Mouse (Mus musculus): ENCODE measurements around the gene Arhgap19.
"Not testable (repeated sequence)": the region's sequence is repeated elsewhere in the genome, so short reads cannot be mapped to it uniquely, and the experiment has no call there.

Arhgap19 gene

DNA sequence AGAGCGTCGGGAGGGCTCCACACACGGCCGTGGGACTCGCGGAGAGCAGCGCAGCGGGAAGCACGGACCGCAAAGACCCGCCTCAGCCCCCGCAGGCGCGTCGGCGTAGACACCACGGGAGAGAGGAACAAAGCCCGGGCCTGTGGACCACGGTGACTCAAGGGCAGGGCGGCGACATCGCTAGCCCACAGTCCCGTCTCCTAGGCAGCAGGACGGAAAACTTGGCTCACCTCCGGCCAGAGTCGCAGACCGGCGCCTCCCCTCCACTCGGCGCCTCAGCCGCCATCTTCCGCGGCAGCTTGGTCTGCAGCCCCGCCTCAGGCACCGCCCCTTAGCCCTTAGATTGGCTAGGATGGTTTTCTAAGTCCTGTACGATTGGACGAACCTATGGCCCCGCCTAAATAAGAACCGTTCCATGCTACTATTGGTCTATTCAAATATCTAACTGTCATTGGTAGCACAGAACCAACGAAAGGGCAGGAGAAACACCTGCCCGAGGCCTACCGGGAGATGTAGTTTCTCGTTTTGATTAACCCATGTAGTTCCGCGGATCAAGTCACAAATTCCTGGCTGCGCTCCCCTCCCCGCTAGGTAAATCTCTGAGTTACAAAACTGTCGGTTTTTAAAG lies at the start of gene Arhgap19:
TSS of gene Arhgap19 (minus strand) at position 306 of the 628 bp plus-strand sequence.
- DNase-seq: peak; percentile 89

DNA sequence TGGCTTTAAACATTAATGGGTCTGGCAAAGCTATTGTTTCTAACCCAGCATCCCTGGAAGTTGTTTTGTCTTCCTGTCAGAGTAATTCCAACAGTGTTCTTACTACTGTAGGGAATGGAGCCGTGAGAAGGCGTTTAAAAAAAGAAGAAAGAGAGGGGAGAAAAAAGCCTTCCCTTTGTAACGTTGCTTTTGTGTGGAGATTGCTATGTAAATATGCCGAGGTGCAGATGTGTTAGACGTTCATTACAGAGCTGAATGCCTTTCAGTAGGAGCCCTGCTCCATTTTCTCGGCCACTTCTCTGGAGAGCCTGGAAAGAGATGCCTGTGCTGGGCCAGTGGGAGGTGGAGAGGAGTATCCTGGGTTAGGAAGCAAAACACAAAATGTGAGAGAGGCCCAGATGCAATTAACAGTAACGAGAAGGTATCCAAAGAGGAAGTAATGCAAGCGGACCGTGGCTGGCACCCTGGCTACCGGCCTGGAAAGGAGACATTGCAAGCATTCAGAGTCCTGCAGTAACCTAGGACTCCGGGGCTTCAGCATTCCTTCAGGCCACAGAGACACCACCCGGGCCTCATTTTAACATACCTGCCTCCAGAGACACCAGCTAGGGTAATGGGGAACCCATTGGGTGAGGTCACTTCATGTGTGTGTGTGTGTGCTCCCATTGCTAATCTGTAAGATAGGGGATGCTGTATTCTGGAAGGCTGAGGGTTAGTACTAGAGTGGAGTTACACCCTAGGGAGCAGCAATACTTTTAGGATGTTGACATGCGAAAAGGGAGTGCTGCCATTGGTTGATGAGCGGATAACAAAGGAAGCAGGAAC lies 49.1 kb upstream of the Arhgap19 start:
- no peak for DNase-seq

DNA sequence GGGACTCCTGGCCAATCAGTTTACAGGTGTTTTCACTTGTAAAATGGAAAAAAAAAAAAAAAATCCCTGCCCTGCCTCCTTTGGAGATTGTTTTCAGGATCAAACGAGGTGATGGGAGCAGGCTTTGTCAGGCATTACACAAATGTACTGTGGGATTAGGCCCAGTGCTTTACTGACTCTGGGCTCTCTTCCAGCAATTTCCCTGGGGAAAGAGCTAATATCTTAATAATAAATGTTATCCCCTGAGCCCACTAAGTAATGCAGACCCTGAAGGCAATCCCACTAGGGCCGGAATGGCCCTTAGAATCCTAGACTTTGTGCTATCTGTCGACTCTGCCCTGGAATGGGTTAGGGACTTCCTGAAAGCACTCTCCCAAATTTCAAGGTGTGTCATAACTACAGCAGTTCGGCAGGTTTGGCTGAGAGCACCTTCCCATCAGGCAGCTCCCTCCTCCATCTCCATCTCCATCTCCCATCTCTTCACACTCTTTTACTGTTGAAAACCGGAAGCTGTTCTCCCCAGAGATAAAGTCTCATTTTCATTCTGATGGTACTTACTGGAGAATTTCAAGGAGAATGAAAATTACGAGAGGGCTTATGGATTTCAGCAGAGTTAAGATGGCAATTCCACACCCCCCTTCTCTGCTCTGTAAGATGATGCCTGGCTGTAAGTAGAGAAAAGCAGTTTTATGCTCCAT lies 48.3 kb upstream of the Arhgap19 start:
- no peak for DNase-seq

DNA sequence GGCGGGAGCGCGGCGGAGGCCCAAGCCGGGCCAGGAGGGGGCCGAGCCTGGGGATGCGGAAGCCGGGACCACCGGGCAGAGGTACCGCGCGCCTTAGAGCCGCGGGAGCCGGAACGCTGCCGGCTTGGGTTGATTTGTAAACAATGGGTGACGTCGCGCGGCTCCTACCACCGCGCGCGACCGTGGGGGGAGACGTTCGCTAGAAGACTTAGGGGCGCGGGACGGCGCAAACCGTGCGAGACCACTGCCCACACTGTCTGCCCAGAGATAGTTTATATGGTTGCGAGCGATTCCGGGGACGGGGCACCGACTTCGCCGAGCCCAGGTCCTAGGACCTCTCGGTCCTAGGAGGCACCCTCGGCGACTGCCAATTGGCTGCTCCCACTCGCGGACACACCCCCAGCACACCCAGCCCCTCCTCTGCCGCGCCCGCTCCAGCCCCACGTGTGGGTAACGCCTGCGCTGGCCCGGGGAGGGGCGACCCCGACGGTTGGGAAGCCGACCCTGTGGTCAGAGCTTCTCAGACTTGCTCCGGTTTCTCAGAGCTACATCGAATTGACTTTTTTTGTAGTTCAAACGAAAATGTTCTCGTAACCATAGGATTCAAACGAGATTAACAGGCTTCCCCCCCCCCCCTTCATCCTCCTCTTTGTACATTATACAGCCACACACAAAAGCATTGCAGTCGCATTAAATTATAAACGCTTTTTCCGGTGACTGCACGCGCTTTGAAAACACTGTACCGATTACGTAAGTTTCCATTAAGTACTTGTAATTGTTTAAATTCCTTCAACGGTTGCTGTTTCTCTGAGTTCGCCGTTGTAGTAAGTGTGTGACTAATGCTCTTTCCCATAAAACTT lies 46.4 kb upstream of the Arhgap19 start, which contains the start of gene Frat2:
TSS of gene Frat2 (minus strand) at position 141 of the 860 bp plus-strand sequence.
- DNase-seq: peak; percentile 91

DNA sequence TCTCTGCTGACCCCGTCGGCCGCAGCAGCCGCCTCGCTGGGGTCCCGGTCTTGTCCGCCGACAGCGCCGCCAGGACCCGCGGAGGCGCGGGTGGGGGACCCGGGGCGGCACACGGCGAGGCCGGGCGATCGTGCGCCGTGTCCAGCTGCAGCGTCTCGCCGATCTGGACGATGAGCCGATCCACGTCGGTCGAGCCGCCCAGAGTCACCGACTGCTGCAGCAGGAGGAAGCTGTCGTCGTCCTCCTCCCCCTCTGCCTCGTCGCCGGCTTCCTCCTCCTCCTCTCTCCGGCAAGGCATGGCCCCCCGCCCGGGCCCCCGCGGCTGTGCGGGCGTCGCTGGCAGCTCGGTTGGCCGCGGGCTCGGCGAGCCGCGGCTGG lies 45.8 kb upstream of the Arhgap19 start:
- DNase-seq: not testable (repeated sequence)

DNA sequence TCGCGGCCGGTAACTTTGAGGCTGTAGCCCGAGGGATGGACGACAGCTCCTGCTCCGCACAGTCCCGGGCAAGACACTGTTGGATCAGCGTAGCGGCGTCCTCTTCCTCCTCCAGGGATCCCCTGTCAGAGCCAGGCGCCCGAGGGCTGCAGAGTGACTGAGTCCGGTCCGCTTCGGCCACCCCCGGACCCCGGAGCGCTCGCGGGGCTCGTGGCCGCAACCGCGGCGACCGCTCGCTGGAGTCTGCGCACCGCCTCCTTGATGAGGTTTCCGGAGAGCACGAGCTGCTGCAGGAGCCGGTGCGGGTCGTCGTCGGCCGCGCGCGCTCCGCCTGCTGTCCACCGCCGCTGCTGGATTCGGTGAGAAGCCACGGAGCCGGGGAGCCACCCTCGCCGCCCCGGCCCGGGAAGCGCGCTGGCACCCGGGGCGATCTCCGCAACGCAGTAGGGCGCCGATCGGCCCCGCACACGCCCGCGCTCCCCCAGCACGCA lies 45.3 kb upstream of the Arhgap19 start:
- DNase-seq: peak; percentile 53

DNA sequence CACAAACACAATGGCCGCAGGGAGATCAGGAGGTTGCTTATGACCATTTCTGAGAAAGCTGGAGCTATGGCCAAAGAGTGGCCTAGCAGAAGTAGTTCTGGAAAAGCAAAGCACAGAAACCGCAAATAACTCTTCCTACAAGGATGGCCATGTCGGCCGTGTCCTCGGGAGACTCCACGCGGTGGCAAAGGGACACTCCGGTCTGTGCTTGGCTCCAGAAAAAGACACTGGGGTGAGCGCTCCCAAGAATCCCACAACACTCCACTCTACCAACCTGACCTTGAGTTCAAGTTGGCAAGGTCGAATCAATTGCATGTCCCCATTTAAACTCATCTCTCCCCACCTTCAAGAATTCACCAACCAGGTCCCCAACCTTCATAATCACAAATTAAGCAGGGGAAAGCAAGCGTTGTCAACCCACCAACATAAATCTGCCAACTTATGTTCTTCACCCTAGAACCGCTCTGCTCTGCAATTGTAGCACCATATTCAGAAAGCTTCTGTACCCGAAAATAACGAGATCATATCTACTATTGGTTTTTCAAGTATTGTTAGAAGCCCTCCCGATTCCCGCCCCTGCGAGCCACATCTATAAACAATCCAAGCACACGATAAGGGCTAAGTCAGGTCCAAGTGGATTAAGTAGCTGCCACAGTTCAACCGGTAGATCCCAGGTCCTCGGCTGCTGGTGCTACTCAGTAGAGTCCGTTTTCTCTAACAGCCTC lies 44.7 kb upstream of the Arhgap19 start:
- DNase-seq: no peak

DNA sequence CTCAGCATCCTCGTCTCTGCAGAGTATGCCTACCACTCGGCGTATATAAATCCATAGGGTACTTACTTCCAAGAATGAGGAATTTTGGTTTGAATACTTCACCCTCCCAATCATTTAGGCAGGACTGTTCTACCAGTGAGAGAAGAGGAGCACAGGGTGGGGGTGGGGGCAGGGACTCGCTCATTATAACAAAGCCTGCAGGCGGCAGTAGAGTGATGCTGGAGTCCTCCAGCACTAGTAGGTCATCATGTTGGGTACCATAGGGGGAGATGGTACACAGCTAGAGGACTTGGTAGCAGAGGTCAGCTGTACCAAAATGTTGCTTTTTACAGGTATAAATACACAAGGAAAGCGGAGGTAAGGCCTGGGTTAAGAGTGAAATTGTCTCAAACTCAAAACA lies 42.5 kb upstream of the Arhgap19 start:
- DNase-seq: no peak

DNA sequence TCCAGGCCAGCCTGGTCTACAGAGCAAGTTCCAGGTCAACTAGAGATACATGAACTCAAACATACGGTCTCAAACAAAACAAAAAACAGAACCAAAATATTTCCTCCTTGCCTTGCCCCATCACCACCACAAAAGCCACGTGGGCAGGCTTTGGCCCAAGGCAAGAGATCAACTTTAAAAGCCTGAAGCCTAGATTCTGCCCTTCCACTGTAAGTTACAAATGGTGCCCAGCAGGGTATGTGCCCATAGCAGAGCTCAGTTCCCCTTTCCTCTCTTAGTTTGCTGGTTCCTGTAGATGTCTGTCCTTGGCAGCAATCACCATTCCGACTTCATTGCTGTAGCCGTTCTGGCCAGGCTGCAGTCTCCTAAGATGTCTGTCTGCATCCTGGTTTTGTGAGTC lies 40.9 kb upstream of the Arhgap19 start:
- no peak for DNase-seq

DNA sequence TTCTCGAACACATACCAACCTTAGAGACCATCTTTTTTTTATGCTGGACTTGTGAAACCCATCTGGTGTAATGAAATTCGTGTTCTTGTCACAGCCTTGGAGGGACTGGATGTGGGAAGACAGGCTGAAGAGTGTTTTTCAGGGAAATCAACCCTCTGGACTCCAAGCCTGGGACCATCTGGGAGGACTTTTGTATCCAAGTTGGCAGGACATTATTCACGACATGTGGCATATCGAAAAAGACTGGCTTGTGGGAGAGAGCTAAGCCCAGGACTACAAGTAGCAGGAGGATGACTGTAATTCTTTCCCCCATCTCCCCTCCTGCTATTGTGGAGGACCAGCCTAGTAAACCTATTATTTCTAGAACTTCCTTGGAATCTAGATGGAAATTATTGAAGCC lies 40.3 kb upstream of the Arhgap19 start:
- DNase-seq: no peak

DNA sequence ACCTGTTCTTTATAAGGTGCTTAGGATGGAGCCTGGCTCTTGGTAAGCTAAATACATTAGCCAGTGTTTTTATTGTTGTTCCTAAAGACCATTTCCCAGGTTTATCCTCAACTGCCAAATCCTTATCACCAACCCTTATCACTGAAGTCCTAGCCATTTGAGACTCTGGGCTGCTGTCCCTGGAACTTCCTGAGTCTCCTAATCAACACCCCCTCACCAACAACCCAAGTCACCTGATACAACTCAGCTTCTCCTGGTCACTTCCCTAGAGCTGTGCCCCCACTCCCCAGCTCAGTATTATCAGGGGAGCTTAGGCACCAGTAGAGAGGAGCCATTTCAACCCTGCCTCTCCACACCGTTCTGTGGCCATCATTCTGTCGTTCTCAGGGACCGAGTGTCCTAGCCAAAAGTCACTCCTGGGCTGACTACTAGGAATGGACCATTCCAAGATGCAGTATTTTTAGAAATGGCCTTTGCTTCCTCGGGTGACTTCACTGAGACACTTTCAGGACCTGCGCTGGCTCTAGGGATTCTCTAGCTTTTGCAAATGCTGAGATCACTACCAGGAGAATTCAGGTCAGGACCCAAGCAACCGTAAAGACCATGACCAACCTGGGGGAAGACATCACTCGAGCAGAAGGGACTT lies 39.4 kb upstream of the Arhgap19 start:
- no peak for DNase-seq

DNA sequence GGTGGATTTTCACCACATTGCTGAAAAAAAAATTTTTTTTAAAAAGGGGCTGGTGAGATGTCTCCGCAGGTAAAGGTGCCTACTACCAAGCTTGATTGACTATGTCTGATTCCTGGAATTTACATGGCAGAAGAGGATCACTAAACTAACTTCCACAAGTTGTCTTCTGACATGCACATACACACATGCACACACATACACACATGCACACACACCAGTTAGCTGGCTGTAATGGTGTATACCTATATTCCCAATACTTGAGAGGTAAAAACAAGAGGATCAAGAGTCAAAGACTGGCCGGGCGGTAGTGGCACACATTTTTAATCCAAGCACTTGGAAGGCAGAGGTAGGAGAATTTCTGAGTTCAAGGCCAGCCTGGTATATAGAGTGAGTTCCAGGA lies 37.8 kb upstream of the Arhgap19 start:
- no peak for DNase-seq

DNA sequence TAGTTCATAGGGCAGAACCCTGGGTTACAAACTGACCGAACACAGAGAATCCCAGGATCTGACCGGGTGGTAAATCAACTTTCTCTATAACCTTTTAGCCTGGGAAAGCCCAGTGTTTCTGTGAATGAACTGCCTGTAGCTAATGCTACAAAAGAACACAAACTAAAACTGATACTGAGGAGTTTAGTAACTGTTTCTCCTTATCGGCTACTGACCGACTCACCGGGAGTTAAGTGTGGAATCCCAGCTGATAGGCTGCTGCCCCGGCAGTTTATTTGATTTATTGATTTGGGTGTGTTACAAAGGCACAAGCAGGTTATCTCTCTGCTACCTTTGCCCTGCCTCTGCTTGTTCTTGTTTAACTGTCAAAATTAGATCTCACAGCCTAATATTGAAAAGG lies 37.0 kb upstream of the Arhgap19 start:
- no peak for DNase-seq

DNA sequence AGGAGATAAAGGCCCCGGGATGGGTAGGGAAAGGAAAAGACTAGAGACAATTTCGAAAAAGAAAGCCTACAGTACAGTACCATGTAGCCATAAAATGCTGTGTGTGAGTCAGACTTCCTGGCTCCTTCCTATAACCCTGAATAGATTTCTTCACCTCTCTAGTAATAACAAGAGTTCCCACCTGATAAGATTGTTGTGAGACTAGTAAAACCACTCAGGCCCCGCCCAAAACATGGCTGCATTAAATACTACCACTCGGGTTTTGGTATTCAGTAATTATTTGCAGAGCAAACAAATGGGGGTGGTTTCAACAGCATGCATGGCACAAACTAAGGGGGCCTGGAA lies 36.0 kb upstream of the Arhgap19 start:
- no peak for DNase-seq

DNA sequence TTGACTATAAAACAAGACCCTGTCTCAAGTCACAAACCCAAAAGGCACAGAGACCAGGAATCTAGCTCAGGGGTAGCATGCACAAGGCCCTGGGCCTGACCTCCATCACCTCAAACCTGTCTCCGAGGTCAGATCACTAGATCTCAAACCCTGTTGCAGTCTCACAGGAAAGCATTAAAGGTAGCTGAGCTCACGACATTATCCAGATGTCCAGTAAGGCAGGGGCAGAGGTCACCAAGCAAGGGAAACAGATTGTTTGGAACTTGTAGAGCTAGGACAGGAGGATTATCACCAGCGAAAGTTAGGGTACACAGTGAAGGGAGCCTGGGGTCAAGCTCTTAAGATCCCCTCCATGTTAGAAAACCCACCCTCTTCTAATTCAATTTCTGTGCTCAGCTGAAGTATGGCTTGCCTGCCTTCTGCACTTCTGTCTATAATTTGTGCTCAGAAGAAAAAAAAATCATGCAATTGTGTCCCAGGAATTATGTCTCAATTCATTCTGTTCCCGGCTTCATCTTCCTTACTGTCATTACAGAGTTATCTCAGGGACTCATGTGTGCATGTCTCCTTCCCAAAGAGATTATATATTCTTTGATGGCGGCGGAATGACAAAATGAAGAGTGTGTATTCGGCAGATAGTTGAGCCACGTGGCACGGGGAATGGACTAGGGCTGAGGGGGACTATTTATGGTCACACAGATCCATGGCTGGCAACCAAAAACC lies 35.5 kb upstream of the Arhgap19 start:
- DNase-seq: no peak

DNA sequence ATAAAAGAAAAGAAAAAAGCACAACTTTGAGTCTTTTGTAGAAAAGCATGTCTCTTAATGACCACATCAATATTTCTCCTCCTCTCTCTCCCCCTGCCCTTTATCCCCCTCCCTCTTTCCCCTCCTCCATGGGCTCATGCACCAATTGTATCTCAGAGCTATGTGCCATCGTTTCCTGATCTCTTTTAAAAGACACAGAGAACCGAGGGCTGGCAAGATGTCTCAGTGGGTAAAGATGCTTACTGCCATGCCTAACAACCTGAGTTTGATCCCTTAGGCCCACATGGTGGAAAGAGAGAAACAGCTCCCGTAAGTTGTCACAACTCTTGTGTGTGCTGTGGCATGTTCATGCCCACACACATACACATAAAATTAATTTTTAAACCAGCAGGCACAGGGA lies 34.9 kb upstream of the Arhgap19 start:
- DNase-seq: no peak

DNA sequence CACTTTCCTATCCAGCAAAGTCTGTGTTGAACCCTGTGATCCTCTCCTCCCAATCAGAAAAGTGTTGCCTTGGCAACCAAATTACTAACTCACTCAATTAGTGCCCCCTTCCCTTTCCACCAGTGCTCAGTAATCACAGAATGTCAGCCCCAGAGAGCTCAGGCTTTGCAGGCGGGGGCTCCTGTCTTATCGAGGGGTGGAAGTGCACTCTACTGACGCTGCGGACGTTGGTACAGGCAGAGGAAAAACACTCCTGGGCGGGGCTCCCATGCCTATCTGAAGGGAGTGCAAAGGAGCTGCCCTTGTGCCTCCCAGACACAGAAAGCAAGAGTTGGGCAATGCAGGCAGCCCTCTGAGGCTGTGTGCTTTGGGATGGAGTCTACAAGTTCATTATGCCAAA lies 34.0 kb upstream of the Arhgap19 start:
- no peak for DNase-seq

DNA sequence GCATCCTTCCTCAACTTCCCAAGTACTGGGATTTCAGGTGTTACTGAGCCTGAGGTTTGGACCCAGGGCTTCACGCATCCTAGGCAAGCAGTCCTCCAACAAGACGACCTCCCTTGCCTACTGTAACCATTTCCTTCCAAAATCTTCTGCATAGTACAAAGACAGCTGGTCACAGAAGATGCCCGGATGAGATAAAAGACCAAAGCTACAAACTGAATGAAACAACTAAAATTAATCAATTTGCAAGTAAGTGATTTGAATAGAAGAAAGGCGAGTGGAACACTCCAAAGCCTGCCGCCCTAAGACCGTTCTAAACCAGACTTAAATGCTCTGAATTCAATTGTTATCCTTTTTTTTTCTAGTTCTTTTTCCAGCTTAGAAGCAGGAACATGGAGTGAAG lies 33.6 kb upstream of the Arhgap19 start:
- no peak for DNase-seq

DNA sequence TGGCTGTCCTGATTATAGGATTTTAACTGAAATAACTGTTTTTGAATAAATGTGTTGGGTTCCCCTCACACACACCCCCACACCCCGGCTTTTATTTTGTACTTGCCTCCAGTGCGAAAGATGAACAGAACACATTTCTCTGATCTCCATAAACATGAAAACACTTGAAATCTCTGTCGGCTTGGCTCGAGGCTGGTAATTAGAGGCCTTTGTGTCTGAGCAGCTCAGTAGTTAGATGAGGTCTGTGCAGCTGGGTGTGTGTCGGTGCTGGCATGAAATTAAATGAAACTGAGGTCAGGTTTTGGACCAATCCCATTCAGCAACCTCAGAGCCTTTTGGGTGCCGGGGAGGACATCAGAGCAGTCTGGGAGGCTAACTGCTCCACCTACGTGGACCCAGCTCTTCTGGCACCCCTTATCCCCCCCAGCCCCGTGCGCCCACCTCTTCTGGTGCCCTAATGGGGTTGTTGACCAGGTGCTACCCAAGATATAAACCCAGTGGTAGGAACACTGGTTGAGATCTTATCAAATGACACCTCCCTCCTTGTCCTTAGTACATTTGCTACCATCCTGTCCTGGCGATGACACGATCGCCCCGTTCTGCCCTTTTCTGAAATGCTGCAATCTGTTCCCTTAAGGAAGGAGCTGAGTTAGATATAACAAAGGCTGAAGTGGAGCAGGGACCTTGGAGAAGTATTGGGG lies 30.8 kb upstream of the Arhgap19 start:
- DNase-seq: no peak

DNA sequence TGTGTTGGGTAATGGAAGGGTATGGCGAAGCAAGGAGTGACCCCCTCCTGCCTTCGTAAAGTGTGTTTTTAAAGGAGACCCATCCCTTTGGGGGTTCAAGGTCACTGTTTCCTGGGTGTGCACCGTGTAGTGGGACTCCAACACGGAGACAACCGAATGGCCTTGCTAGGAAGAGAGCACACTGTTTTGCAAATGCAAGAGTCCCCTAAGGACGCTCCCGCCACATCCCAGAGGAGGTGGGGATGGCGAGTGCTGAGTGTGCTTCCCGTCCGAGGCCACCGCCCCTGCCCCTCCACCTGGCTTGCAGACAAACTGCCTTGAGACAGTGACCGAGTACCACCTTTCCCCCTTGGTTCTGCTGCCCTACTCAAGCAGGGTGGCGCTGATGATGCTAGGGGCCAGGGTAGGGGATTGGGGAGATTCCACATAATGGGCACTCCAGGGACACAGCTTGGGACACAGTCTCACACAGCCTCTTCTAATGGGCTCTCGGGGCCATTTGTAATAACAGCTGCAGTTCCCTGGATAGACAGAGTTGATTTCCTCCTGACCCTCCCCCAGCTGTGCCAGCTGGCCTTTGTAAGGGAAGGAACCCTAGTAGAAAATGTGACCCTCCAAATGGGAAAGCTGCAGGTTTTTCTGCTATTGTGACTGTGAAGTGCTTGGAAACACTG lies 30.0 kb upstream of the Arhgap19 start:
- DNase-seq: no peak
